Mouse (Mus musculus): ENCODE measurements at regions not wholly inside any gene's neighbourhood (a gene's known extent, or its start where the extent isn't known, plus 50 kb on each side); places are given as distances from the start of the nearest gene placed in this dataset.

GRCm38 (mm10) chr10:98745861-98746260 lies 168.3 kb upstream of the Atp2b1 start:
- ATAC-seq (ENCODE audit: low FRiP score, low TSS enrichment) = no peak

GRCm38 (mm10) chr10:98748856-98749583 lies 165.2 kb upstream of the Atp2b1 start:
- H3K27me3 ChIP-seq (ENCODE audit: insufficient read depth, low read length) = no peaks in the 10 kb centered on the region
- H3K27ac ChIP-seq (ENCODE audit: low read length) = peak overlapping the region; percentile 68; the same call in 1 of the 2 replicates
- H3K4me3 ChIP-seq (ENCODE audit: low read length) = no peak overlapping the region
- no peak overlapping the region for H3K4me2 ChIP-seq (replicated peaks; ENCODE audit: low read depth, low read length)
- H3K4me1 ChIP-seq (ENCODE audit: insufficient read depth, low read length) = peaks cover 23% of the 10 kb centered on the region
- H3K36me3 ChIP-seq (ENCODE audit: insufficient read depth, low read length) = no peaks in the 10 kb centered on the region
- no peak overlapping the region for H3K9ac ChIP-seq (replicated peaks; ENCODE audit: low read length)
- ATAC-seq (ENCODE audit: low FRiP score, low TSS enrichment) = no peak
- WGBS = 13% methylated on average over 3 of the region's 3 CpGs
- no peaks in the 10 kb centered on the region for H3K9me3 ChIP-seq (ENCODE audit: low read length)

More at GRCm38 (mm10) chr10:98745861-98746260, 168.3 kb upstream of the Atp2b1 start:
- no peak overlapping the region for H3K27ac ChIP-seq (ENCODE audit: low read length)
- H3K4me2 ChIP-seq (replicated peaks; ENCODE audit: low read depth, low read length) = no peak overlapping the region
- no peaks in the 10 kb centered on the region for H3K27me3 ChIP-seq (ENCODE audit: insufficient read depth, low read length)
- WGBS = 86% methylated on average over 5 of the region's 5 CpGs
- H3K9me3 ChIP-seq (ENCODE audit: low read length) = no peaks in the 10 kb centered on the region
- H3K9ac ChIP-seq (replicated peaks; ENCODE audit: low read length) = no peak overlapping the region
- H3K4me1 ChIP-seq (ENCODE audit: insufficient read depth, low read length) = peaks cover 21% of the 10 kb centered on the region
- H3K36me3 ChIP-seq (ENCODE audit: insufficient read depth, low read length) = no peaks in the 10 kb centered on the region
- H3K4me3 ChIP-seq (ENCODE audit: low read length) = no peak overlapping the region

GRCm38 (mm10) chr10:98749584-98749947 lies 164.6 kb upstream of the Atp2b1 start:
- Histone ChIP-seq H3K4me1 (ENCODE audit: insufficient read depth, low read length) (peaks cover 18% of the 10 kb centered on the region), H3K36me3 (ENCODE audit: insufficient read depth, low read length) (no peaks in the 10 kb centered on the region), H3K9ac (replicated peaks; ENCODE audit: low read length) (no peak overlapping the region), H3K9me3 (ENCODE audit: low read length) (no peaks in the 10 kb centered on the region), H3K4me3 (ENCODE audit: low read length) (no peak overlapping the region), H3K27ac (ENCODE audit: low read length) (no peak overlapping the region), H3K27me3 (ENCODE audit: insufficient read depth, low read length) (no peaks in the 10 kb centered on the region), H3K4me2 (replicated peaks; ENCODE audit: low read depth, low read length) (no peak overlapping the region)
- 82% methylated on average over 4 of the region's 4 CpGs for WGBS
- no peak for ATAC-seq (ENCODE audit: low FRiP score, low TSS enrichment)

- WGBS = 40% methylated on average over 11 of the region's 11 CpGs
- no peaks in the 10 kb centered on the region for H3K27me3 ChIP-seq (ENCODE audit: insufficient read depth, low read length)
- no peak overlapping the region for H3K4me2 ChIP-seq (replicated peaks; ENCODE audit: low read depth, low read length)
- H3K9ac ChIP-seq (replicated peaks; ENCODE audit: low read length) = no peak overlapping the region
- no peak overlapping the region for H3K4me3 ChIP-seq (ENCODE audit: low read length)
- H3K27ac ChIP-seq (ENCODE audit: low read length) = no peak overlapping the region
- ATAC-seq (ENCODE audit: low FRiP score, low TSS enrichment) = peak; percentile 88
- H3K9me3 ChIP-seq (ENCODE audit: low read length) = no peaks in the 10 kb centered on the region
- H3K36me3 ChIP-seq (ENCODE audit: insufficient read depth, low read length) = no peaks in the 10 kb centered on the region
- peaks cover 15% of the 10 kb centered on the region for H3K4me1 ChIP-seq (ENCODE audit: insufficient read depth, low read length)
Measured at GRCm38 (mm10) chr10:98751376-98752058, 162.7 kb upstream of the Atp2b1 start.

GRCm38 (mm10) chr10:98761080-98761479 lies 153.1 kb upstream of the Atp2b1 start:
- Histone ChIP-seq H3K4me3 (ENCODE audit: low read length) (no peak overlapping the region), H3K27me3 (ENCODE audit: insufficient read depth, low read length) (no peaks in the 10 kb centered on the region), H3K4me2 (replicated peaks; ENCODE audit: low read depth, low read length) (no peak overlapping the region), H3K9ac (replicated peaks; ENCODE audit: low read length) (no peak overlapping the region), H3K9me3 (ENCODE audit: low read length) (peaks cover 8% of the 10 kb centered on the region), H3K36me3 (ENCODE audit: insufficient read depth, low read length) (no peaks in the 10 kb centered on the region), H3K4me1 (ENCODE audit: insufficient read depth, low read length) (no peaks in the 10 kb centered on the region), H3K27ac (ENCODE audit: low read length) (no peak overlapping the region)
- no peak for ATAC-seq (ENCODE audit: low FRiP score, low TSS enrichment)

- Histone ChIP-seq H3K9me3 (ENCODE audit: low read length) (peaks cover 8% of the 10 kb centered on the region), H3K27me3 (ENCODE audit: insufficient read depth, low read length) (no peaks in the 10 kb centered on the region), H3K4me1 (ENCODE audit: insufficient read depth, low read length) (no peaks in the 10 kb centered on the region), H3K9ac (replicated peaks; ENCODE audit: low read length) (no peak overlapping the region), H3K36me3 (ENCODE audit: insufficient read depth, low read length) (no peaks in the 10 kb centered on the region), H3K27ac (ENCODE audit: low read length) (no peak overlapping the region), H3K4me2 (replicated peaks; ENCODE audit: low read depth, low read length) (no peak overlapping the region), H3K4me3 (ENCODE audit: low read length) (no peak overlapping the region)
- ATAC-seq (ENCODE audit: low FRiP score, low TSS enrichment) = no peak
- WGBS = 65% methylated on average over 11 of the region's 11 CpGs
Measured at GRCm38 (mm10) chr10:98765786-98766419, 148.3 kb upstream of the Atp2b1 start.

- H3K27ac ChIP-seq (ENCODE audit: low read length) = no peak overlapping the region
- H3K4me3 ChIP-seq (ENCODE audit: low read length) = no peak overlapping the region
- H3K9ac ChIP-seq (replicated peaks; ENCODE audit: low read length) = no peak overlapping the region
- WGBS = 72% methylated on average over 1 of the region's 1 CpGs
- H3K4me1 ChIP-seq (ENCODE audit: insufficient read depth, low read length) = 0 out of 2 replicates have a peak, but pooled peaks cover 4% of the 10 kb centered on the region
- no peaks in the 10 kb centered on the region for H3K27me3 ChIP-seq (ENCODE audit: insufficient read depth, low read length)
- no peaks in the 10 kb centered on the region for H3K9me3 ChIP-seq (ENCODE audit: low read length)
- no peak for ATAC-seq (ENCODE audit: low FRiP score, low TSS enrichment)
- no peak overlapping the region for H3K4me2 ChIP-seq (replicated peaks; ENCODE audit: low read depth, low read length)
- no peaks in the 10 kb centered on the region for H3K36me3 ChIP-seq (ENCODE audit: insufficient read depth, low read length)
Measured at GRCm38 (mm10) chr10:98779783-98780182, 134.4 kb upstream of the Atp2b1 start.

- Histone ChIP-seq H3K27ac (ENCODE audit: low read length) (no peak overlapping the region), H3K4me3 (ENCODE audit: low read length) (no peak overlapping the region), H3K9me3 (ENCODE audit: low read length) (no peaks in the 10 kb centered on the region), H3K4me2 (replicated peaks; ENCODE audit: low read depth, low read length) (no peak overlapping the region), H3K4me1 (ENCODE audit: insufficient read depth, low read length) (0 out of 2 replicates have a peak, but pooled peaks cover 4% of the 10 kb centered on the region), H3K27me3 (ENCODE audit: insufficient read depth, low read length) (no peaks in the 10 kb centered on the region), H3K9ac (replicated peaks; ENCODE audit: low read length) (no peak overlapping the region), H3K36me3 (ENCODE audit: insufficient read depth, low read length) (no peaks in the 10 kb centered on the region)
- no peak for ATAC-seq (ENCODE audit: low FRiP score, low TSS enrichment)
- 87% methylated on average over 5 of the region's 5 CpGs for WGBS
Measured at GRCm38 (mm10) chr10:98780938-98781337, 133.3 kb upstream of the Atp2b1 start.

GRCm38 (mm10) chr10:98781888-98782351 lies 132.3 kb upstream of the Atp2b1 start:
- Histone ChIP-seq H3K9ac (replicated peaks; ENCODE audit: low read length) (no peak overlapping the region), H3K4me3 (ENCODE audit: low read length) (no peak overlapping the region), H3K36me3 (ENCODE audit: insufficient read depth, low read length) (no peaks in the 10 kb centered on the region), H3K4me1 (ENCODE audit: insufficient read depth, low read length) (no peaks in the 10 kb centered on the region), H3K4me2 (replicated peaks; ENCODE audit: low read depth, low read length) (no peak overlapping the region), H3K27me3 (ENCODE audit: insufficient read depth, low read length) (no peaks in the 10 kb centered on the region), H3K9me3 (ENCODE audit: low read length) (no peaks in the 10 kb centered on the region), H3K27ac (ENCODE audit: low read length) (peak overlapping the region; percentile 35; the same call in 1 of the 2 replicates)
- no peak for ATAC-seq (ENCODE audit: low FRiP score, low TSS enrichment)
- 25% methylated on average over 3 of the region's 3 CpGs for WGBS

GRCm38 (mm10) chr10:98785411-98785810 lies 128.8 kb upstream of the Atp2b1 start:
- no peak for ATAC-seq (ENCODE audit: low FRiP score, low TSS enrichment)
- Histone ChIP-seq H3K9me3 (ENCODE audit: low read length) (no peaks in the 10 kb centered on the region), H3K4me2 (replicated peaks; ENCODE audit: low read depth, low read length) (no peak overlapping the region), H3K4me1 (ENCODE audit: insufficient read depth, low read length) (no peaks in the 10 kb centered on the region), H3K9ac (replicated peaks; ENCODE audit: low read length) (no peak overlapping the region), H3K4me3 (ENCODE audit: low read length) (no peak overlapping the region), H3K27ac (ENCODE audit: low read length) (no peak overlapping the region), H3K27me3 (ENCODE audit: insufficient read depth, low read length) (no peaks in the 10 kb centered on the region), H3K36me3 (ENCODE audit: insufficient read depth, low read length) (no peaks in the 10 kb centered on the region)
- 74% methylated on average over 1 of the region's 1 CpGs for WGBS
